Mouse (Mus musculus) embryonic fibroblast, embryonic 13.5 days (primary cell): ENCODE measurements around the gene Atf1.

Source experiments
- CTCF ChIP-seq: IDR thresholded peaks from 2 replicates; pipeline ENCODE4 v1.5.1; 2011; ENCODE audit warnings: mild to moderate bottlenecking, control low read depth, low read length, moderate library complexity, borderline replicate concordance; ENCODE audit not compliant: insufficient read depth
- POLR2A ChIP-seq: IDR thresholded peaks from 2 replicates; pipeline ENCODE4 v1.6.1; 2011; ENCODE audit warnings: low read depth, mild to moderate bottlenecking, control low read depth, low read length, moderate library complexity

DNA sequence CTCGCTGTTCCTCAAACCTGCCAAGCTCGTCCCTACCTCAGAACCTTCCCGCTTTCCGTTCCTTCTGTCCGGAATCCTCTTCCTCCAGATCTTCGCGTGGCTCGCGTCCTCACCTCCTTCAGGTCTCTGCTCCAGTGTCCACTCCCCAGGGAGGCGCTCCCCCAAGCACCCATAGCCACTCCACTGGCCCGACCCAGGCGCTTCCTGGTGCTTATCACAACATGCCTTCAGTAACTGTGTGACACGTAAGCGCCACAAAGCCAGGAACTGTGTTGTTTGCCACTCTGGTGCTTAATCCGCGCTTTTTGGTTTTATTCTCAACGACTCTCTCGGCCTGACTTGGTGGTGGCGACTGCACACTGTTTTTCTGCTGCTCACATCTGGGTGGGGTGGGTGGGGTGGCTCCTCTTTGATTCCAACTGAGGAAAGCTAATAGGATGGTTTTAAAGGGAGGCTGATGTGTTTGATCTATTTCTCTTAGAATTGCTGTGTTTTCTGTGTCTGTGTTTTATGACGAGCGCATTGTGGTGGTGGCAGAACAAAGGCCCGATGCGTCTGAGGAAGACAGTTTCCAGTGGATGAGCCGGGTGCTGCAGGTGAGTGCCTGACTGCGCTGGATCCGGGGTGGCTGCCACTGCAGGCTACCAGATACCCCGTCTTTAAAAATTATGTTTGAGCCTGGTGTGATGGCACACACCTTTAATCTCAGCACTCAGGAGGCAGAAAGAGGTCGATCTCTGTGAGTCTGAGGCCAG, 44.9 kb upstream of the Atf1 start:
- no peak for TF ChIP-seq CTCF
- no peak for TF ChIP-seq POLR2A
